In genomic region chr5:102788437-102788836, GRCm38 (mm10) we compare ENCODE assay signal across 19 mouse cellular contexts.
A peak's percentile ranks its signal among the peaks of the same experiment; 100 is the strongest.
DNase-seq lines count a peak whose midpoint lies in the region; ATAC-seq and TF ChIP-seq lines count a peak whose summit lies in the region.
"Had no signal": no experiment of that assay in that cellular context is flagged by ENCODE, and none has a peak within 500 bp of the region (broad histone marks: within the 10 kb centered on the region; RNA-seq: fewer than 3 reads in every experiment).

No protein-coding gene starts in this region.

- H3K9ac ChIP-seq in neural tube, embryonic 13.5 days, result no peak overlapping the region
- H3K9ac ChIP-seq in neural tube, embryonic 15.5 days (replicated peaks), result no peak overlapping the region
- no peak overlapping the region for H3K9ac ChIP-seq in lung, postnatal 0 days (replicated peaks; ENCODE audit: low read depth)
- H3K9ac ChIP-seq: embryonic facial prominence, embryonic 13.5 days; forebrain, embryonic 12.5 days; forebrain, postnatal 0 days; heart, embryonic 13.5 days; hindbrain, embryonic 12.5 days had no signal

- H3K36me3 ChIP-seq in neural tube, embryonic 13.5 days, result no peaks in the 10 kb centered on the region
- H3K36me3 ChIP-seq in neural tube, embryonic 15.5 days, result no peaks in the 10 kb centered on the region
- H3K36me3 ChIP-seq in lung, postnatal 0 days (ENCODE audit: insufficient read depth, low read length), result no peaks in the 10 kb centered on the region
- H3K36me3 ChIP-seq: embryonic facial prominence, embryonic 13.5 days; forebrain, embryonic 12.5 days; heart, embryonic 13.5 days; hindbrain, embryonic 12.5 days had no signal

- TF ChIP-seq CTCF in lung, postnatal 0 days (IDR thresholded peaks at IDR 0.05), result no peak

- H3K4me1 ChIP-seq in neural tube, embryonic 13.5 days (replicated peaks), result peaks cover 27% of the 10 kb centered on the region
- H3K4me1 ChIP-seq in neural tube, embryonic 15.5 days, result peaks cover 11% of the 10 kb centered on the region; the same call in 1 of the 2 replicates
- no peaks in the 10 kb centered on the region for H3K4me1 ChIP-seq in lung, postnatal 0 days (ENCODE audit: insufficient read depth, low read depth, low read length)
- H3K4me1 ChIP-seq: forebrain, embryonic 12.5 days had no signal

- H3K4me3 ChIP-seq in neural tube, embryonic 13.5 days, result no peak overlapping the region
- H3K4me3 ChIP-seq in neural tube, embryonic 15.5 days (replicated peaks), result no peak overlapping the region
- no peak overlapping the region for H3K4me3 ChIP-seq in lung, postnatal 0 days (ENCODE audit: low read depth, low read length)
- H3K4me3 ChIP-seq: embryonic facial prominence, embryonic 13.5 days; forebrain, embryonic 12.5 days; heart, embryonic 13.5 days; hindbrain, embryonic 12.5 days had no signal

- peak; percentile 51 for DNase-seq in lung, postnatal 0 days (ENCODE audit: low spot score)
- peak; percentile 60 for DNase-seq in lung, postnatal 36 days
- no peak for DNase-seq in gastrocnemius, postnatal 36 days
- no peak for DNase-seq in gastrocnemius, postnatal 4 days (ENCODE audit: low spot score in 2 of 2)
- DNase-seq: adrenal gland, adult 8-10 months; cerebellum, adult 11 months; cerebellum, adult 8-10 months; cerebellum, postnatal 14 days; forebrain, postnatal 0 days; gastrocnemius, postnatal 14 days; heart, adult 11 months; heart, postnatal 36 days had no signal

- H3K27ac ChIP-seq in neural tube, embryonic 13.5 days (replicated peaks), result 0 out of 2 replicates have a peak overlapping the region, but pooled peaks have one; percentile 18
- H3K27ac ChIP-seq in neural tube, embryonic 15.5 days (replicated peaks), result no peak overlapping the region
- no peak overlapping the region for H3K27ac ChIP-seq in lung, postnatal 0 days (ENCODE audit: low read length)
- H3K27ac ChIP-seq: embryonic facial prominence, embryonic 13.5 days; forebrain, embryonic 12.5 days; heart, embryonic 13.5 days; hindbrain, embryonic 12.5 days had no signal

- no peaks in the 10 kb centered on the region for H3K27me3 ChIP-seq in neural tube, embryonic 13.5 days
- no peaks in the 10 kb centered on the region for H3K27me3 ChIP-seq in neural tube, embryonic 15.5 days (replicated peaks)
- H3K27me3 ChIP-seq in lung, postnatal 0 days (replicated peaks; ENCODE audit: insufficient read depth, low read length), result no peaks in the 10 kb centered on the region
- H3K27me3 ChIP-seq: embryonic facial prominence, embryonic 13.5 days; forebrain, embryonic 12.5 days; heart, embryonic 13.5 days; hindbrain, embryonic 12.5 days had no signal

- TF ChIP-seq EP300 in lung, postnatal 0 days (IDR thresholded peaks at IDR 0.05), result no peak

- intact Hi-C loops in gastrocnemius, postnatal 36 days (cut with DNase I), result no loop called here

- 79% methylated on average over 3 of the region's 3 CpGs for whole genome bisulfite sequencing in neural tube, embryonic 13.5 days
- WGBS in neural tube, embryonic 15.5 days, result 83% methylated on average over 3 of the region's 3 CpGs
- WGBS in lung, postnatal 0 days, result 46% methylated on average over 3 of the region's 3 CpGs

- no peak overlapping the region for H3K4me2 ChIP-seq in neural tube, embryonic 13.5 days
- H3K4me2 ChIP-seq in neural tube, embryonic 15.5 days, result no peak overlapping the region
- H3K4me2 ChIP-seq in lung, postnatal 0 days (replicated peaks; ENCODE audit: low read depth, low read length), result no peak overlapping the region
- H3K4me2 ChIP-seq: embryonic facial prominence, embryonic 13.5 days; forebrain, embryonic 12.5 days; heart, embryonic 13.5 days; hindbrain, embryonic 12.5 days had no signal

- ATAC-seq in neural tube, embryonic 13.5 days (ENCODE audit: low read depth), result no peak
- ATAC-seq in neural tube, embryonic 15.5 days (ENCODE audit: low FRiP score), result no peak
- peak; percentile 65 for ATAC-seq in lung, postnatal 0 days
- ATAC-seq: forebrain, postnatal 0 days; hindbrain, embryonic 16.5 days had no signal

- H3K9me3 ChIP-seq in neural tube, embryonic 13.5 days, result no peaks in the 10 kb centered on the region
- no peaks in the 10 kb centered on the region for H3K9me3 ChIP-seq in neural tube, embryonic 15.5 days (replicated peaks)
- H3K9me3 ChIP-seq in lung, postnatal 0 days (ENCODE audit: low read length), result no peaks in the 10 kb centered on the region
- H3K9me3 ChIP-seq: embryonic facial prominence, embryonic 13.5 days; forebrain, embryonic 12.5 days; heart, embryonic 13.5 days; hindbrain, embryonic 12.5 days had no signal

Comparison
In these comparisons a context has a peak if more than half of its experiments do, and no peak if none do; other contexts are left out.
1. DNase-seq: peak in lung, postnatal 0 days (single experiment) and lung, postnatal 36 days (single experiment); none in gastrocnemius, postnatal 36 days (0 of 2) and gastrocnemius, postnatal 4 days (0 of 2).